Mouse (Mus musculus): ENCODE measurements at regions not wholly inside any gene's neighbourhood (a gene's known extent, or its start where the extent isn't known, plus 50 kb on each side); places are given as distances from the start of the nearest gene placed in this dataset.

DNA sequence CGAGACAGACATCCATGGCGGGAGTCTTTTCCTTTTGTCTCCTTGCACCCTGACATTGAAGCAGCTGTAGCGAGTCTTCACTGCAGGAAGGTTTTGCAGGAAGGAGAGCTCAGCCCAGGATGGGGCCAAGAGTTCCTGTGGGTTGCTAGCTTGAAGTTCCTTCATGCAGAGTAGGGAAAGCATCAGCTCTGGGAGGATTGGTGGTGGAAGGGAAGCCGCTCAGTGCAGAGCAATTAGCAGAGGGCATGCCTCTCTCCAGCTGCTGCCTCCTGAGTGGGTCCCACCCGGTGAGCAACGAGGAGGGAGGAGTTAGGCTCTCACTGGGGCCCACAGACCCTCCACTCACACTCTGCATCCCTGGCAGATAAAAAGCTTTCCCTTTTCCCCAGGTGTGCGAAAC, 298.9 kb downstream of the Slc4a3 start:
- Histone ChIP-seq H3K36me3 (replicated peaks; ENCODE audit: low read length) (no peaks in the 10 kb centered on the region), H3K4me3 (replicated peaks) (peak overlapping the region; percentile 21), H3K27me3 (replicated peaks) (no peaks in the 10 kb centered on the region), H3K9me3 (peaks cover 68% of the 10 kb centered on the region), H3K4me1 (no peaks in the 10 kb centered on the region)
- TF ChIP-seq GATA1 (IDR thresholded peaks at IDR 0.05; ENCODE audit: borderline replicate concordance, low read length): no peak

DNA sequence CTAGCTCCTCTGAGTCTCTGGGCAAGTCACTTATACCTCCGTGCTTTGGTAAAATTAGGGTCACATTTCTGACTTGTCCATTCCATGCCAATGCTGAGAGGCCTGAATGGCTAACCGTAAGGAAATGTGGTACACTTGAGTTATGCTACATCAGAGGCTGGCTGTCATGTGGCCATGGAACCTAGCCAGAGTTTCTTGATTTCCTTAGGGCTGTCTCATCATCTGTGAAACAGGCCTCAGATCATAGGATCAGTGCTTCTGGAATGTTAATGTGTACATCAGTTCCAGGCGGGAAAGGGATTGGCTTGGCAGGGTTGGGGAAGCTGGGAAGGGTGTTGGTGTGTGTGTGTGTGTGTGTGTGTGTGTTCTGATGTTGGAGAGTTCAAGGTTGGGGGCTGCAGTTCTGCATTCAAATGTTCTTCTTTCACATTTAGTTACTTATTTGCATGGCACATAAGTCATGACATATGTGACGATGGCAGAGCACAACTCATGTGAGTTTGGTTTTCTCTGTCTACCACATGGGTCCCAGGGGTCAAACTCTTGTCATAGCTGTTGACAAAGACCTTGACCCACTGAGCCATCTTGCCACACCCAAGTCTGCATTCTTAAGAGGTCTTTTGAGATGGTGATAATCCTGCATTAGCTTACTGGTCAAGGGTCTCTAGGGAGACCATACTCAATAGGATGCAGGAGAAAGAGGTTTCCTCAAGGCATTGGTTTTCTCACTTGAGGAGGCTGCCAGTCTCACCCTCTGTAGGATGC, 299.9 kb downstream of the Slc4a3 start:
- H3K9me3 ChIP-seq: peaks cover 61% of the 10 kb centered on the region
- no peak for TF ChIP-seq GATA1 (IDR thresholded peaks at IDR 0.05; ENCODE audit: borderline replicate concordance, low read length)
- no peak for TF ChIP-seq FLI1 (IDR thresholded peaks at IDR 0.05; ENCODE audit: low read length)
- H3K4me1 ChIP-seq: no peaks in the 10 kb centered on the region

DNA sequence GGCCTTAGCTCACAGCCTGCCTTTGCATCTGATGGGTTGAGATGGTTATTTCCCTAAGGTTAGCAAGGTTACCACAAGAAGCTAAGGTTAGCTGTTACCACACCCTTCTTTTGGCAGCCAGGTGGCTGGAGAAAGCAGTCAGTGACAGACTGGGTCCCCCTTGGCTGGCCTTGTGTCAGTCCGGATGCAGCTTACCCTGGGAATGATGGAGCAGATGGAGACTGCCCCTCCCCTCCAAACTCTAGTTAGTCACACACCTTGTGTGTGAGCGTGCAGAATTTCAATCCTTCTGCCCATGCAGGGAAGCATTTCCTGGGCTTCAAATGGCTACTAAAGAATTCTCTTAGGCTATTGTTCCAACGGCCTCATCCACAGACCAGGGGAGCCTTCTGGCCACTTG, 301.6 kb downstream of the Slc4a3 start:
- no peaks in the 10 kb centered on the region for H3K36me3 ChIP-seq (replicated peaks; ENCODE audit: low read length)
- H3K4me3 ChIP-seq (replicated peaks): no peak overlapping the region
- no peaks in the 10 kb centered on the region for H3K27me3 ChIP-seq (replicated peaks)
- H3K4me1 ChIP-seq: no peaks in the 10 kb centered on the region
- TF ChIP-seq FLI1 (IDR thresholded peaks at IDR 0.05; ENCODE audit: low read length): no peak
- no peak for TF ChIP-seq GATA1 (IDR thresholded peaks at IDR 0.05; ENCODE audit: borderline replicate concordance, low read length)
- H3K9me3 ChIP-seq: peaks cover 54% of the 10 kb centered on the region

More for the DNA sequence above, 299.9 kb downstream of the Slc4a3 start:
- Histone ChIP-seq H3K27me3 (replicated peaks) (no peaks in the 10 kb centered on the region), H3K4me3 (replicated peaks) (no peak overlapping the region), H3K36me3 (replicated peaks; ENCODE audit: low read length) (no peaks in the 10 kb centered on the region)

DNA sequence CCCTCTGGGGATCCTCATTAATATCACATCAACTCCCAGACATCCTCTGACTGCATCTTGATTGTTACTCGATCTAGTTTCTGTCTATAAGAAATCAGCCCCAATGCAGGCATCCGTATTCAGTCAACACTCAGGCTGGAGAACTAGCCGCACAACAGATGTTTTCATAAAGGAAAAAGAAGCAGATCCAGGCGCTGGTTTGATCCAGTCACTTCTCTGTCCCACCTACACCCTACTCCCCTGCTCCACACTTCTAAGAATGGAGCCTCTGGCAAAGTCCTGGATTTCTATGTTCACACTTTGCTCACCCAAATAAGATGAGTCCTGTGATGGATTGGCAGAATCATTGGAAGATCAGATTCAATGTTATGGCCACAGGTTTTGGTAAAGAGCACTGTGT, 302.4 kb downstream of the Slc4a3 start:
- peaks cover 51% of the 10 kb centered on the region for H3K9me3 ChIP-seq
- no peaks in the 10 kb centered on the region for H3K36me3 ChIP-seq (replicated peaks; ENCODE audit: low read length)
- TF ChIP-seq FLI1 (IDR thresholded peaks at IDR 0.05; ENCODE audit: low read length): no peak
- TF ChIP-seq GATA1 (IDR thresholded peaks at IDR 0.05; ENCODE audit: borderline replicate concordance, low read length): no peak
- H3K4me3 ChIP-seq (replicated peaks): no peak overlapping the region
- H3K27me3 ChIP-seq (replicated peaks): no peaks in the 10 kb centered on the region
- H3K4me1 ChIP-seq: no peaks in the 10 kb centered on the region

DNA sequence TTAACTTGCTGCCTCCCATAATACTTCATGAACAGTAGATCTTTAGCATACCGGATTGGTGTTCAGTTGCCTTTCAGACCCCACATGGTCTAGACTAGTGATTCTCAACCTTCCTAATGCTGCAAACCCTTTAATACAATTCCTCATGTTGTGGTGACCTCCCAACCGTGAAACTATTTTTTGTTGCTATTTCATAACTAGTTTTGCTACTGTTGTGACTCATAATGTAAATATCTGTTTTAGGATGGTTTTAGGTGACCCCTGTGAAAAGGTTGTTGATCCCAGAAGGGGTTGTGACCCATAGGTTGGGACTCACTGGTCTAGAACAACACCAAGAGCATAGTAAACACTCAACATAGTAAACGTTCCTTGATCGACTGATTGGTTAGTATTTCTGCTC, 304.1 kb downstream of the Slc4a3 start:
- Histone ChIP-seq H3K27me3 (replicated peaks) (no peaks in the 10 kb centered on the region), H3K4me1 (no peaks in the 10 kb centered on the region), H3K4me3 (replicated peaks) (no peak overlapping the region), H3K36me3 (replicated peaks; ENCODE audit: low read length) (no peaks in the 10 kb centered on the region), H3K9me3 (peaks cover 37% of the 10 kb centered on the region)
- no peak for TF ChIP-seq FLI1 (IDR thresholded peaks at IDR 0.05; ENCODE audit: low read length)
- no peak for TF ChIP-seq GATA1 (IDR thresholded peaks at IDR 0.05; ENCODE audit: borderline replicate concordance, low read length)

DNA sequence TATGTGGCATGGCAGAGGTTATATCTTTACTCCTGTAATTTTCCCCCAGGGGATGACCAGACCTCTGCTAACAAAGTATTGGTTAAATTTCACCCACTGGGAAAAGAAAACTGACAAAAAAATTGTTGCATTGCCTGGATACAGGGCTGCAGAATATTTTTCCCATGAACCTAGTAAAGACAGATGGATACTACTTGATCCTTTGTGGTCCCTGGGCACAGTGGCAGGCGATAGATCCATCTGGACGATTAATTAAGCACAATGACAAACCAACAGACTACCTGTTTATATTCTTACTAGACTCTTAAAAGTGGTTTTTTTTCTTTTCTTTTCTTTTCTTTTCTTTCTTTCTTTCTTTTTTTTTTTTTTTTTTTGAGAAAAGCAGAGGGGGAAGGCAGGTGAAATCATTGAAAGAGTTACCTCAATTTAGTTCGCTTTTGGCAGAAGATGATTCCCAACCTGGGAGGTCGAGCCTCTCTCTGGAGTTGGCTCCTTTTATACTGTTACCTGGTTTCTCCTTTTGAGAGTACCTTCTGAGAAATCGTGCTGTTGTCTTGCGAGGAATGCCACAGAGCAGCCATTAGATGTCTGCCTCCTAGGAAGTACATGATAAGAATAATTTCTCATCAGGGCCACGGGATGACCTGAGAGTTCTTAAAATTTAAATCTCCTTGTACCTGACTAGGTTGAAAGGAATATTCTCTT, 312.6 kb downstream of the Slc4a3 start:
- Histone ChIP-seq H3K4me3 (replicated peaks) (no peak overlapping the region), H3K27me3 (replicated peaks) (no peaks in the 10 kb centered on the region), H3K9me3 (peaks cover 7% of the 10 kb centered on the region; the same call in 1 of the 2 replicates), H3K4me1 (no peaks in the 10 kb centered on the region), H3K36me3 (replicated peaks; ENCODE audit: low read length) (no peaks in the 10 kb centered on the region)
- TF ChIP-seq GATA1 (IDR thresholded peaks at IDR 0.05; ENCODE audit: borderline replicate concordance, low read length) (no peak), FLI1 (IDR thresholded peaks at IDR 0.05; ENCODE audit: low read length) (no peak)

DNA sequence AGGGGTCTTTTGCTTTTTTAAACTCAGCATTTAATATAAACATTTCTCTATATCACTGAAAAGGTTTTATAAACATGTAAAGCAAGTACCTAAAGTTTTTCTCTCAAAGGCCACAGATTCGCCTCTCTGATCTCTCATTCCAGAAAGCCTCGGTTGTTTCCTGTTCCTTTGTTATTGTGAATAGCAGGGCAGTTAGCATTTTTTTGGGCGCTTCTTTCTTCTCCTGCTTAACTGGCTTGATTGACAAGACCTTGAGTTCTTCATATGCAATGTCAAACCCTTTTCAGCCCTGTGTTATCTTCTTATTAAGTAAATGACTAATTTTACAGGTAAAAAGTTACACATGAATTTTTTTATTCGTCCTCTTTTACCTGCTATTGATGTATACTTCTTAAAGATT, 316.7 kb downstream of the Slc4a3 start:
- no peak overlapping the region for H3K4me3 ChIP-seq (replicated peaks)
- H3K9me3 ChIP-seq: peaks cover 15% of the 10 kb centered on the region
- no peak for TF ChIP-seq FLI1 (IDR thresholded peaks at IDR 0.05; ENCODE audit: low read length)
- TF ChIP-seq GATA1 (IDR thresholded peaks at IDR 0.05; ENCODE audit: borderline replicate concordance, low read length): no peak
- no peaks in the 10 kb centered on the region for H3K36me3 ChIP-seq (replicated peaks; ENCODE audit: low read length)
- H3K4me1 ChIP-seq: no peaks in the 10 kb centered on the region
- H3K27me3 ChIP-seq (replicated peaks): no peaks in the 10 kb centered on the region

DNA sequence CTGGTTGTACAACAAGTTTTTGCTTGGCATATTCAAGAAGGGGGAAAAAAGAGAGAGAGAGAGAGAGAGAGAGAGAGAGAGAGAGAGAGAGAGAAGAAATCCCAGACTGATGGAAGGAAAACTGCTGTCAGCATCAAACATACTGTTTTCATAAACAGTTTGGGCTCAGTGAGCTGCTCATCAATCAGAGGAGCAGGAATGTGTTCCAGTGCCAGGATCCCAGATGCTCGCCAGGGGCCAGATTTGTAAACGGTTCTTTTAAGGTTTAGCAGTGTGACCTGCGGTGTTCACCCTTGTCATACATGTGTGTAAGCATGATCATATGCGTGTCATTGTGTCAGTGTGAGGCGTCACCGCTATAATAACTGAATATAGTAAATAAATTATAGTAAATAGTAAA, 320.5 kb downstream of the Slc4a3 start:
- H3K4me3 ChIP-seq (replicated peaks): no peak overlapping the region

DNA sequence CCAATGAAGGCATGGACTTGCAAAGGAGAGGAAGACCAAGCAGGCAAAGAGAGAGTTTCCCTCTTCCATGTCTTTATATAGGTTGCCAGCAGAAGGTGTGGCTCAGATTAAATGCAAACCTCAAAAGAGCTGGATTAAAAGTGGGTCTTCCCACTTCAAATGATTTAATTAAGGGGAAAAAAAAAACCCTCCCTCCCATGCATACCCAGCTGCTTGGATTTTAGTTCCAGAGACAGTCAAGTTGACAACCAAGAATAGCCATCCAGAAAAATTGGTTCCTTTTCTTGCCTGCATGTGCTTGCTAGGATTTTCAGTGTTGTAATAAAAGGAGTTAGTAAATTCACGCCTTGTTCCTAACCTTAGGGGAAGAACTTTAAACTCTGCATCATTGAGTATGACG, 323.3 kb downstream of the Slc4a3 start:
- H3K9me3 ChIP-seq: peaks cover 27% of the 10 kb centered on the region
- no peaks in the 10 kb centered on the region for H3K27me3 ChIP-seq (replicated peaks)
- H3K4me1 ChIP-seq: no peaks in the 10 kb centered on the region
- no peak overlapping the region for H3K4me3 ChIP-seq (replicated peaks)
- H3K36me3 ChIP-seq (replicated peaks; ENCODE audit: low read length): no peaks in the 10 kb centered on the region
- TF ChIP-seq GATA1 (IDR thresholded peaks at IDR 0.05; ENCODE audit: borderline replicate concordance, low read length) (no peak), FLI1 (IDR thresholded peaks at IDR 0.05; ENCODE audit: low read length) (no peak)

More for the DNA sequence above, 320.5 kb downstream of the Slc4a3 start:
- Histone ChIP-seq H3K36me3 (replicated peaks; ENCODE audit: low read length) (no peaks in the 10 kb centered on the region), H3K4me1 (no peaks in the 10 kb centered on the region), H3K9me3 (peaks cover 29% of the 10 kb centered on the region), H3K27me3 (replicated peaks) (no peaks in the 10 kb centered on the region)
- TF ChIP-seq GATA1 (IDR thresholded peaks at IDR 0.05; ENCODE audit: borderline replicate concordance, low read length) (no peak), FLI1 (IDR thresholded peaks at IDR 0.05; ENCODE audit: low read length) (no peak)

DNA sequence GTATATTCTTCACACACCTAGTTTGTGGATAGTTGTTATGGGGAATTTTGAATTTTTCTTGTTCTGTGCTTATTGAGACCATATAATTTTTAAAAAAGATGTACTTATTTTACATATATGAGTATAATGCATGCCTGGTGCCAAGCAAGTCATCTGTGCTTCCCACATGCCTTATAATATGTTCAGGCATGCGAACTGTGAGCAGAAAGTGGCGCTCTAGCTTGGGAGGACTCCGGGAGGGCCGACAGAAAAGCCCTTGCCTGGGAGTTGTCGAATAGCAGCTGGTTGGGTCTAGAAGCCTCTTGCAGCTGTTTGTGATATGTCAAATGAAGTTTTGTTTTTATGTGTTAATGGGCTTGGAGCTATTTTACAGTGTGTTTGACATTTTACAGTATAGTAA, 323.8 kb downstream of the Slc4a3 start:
- Histone ChIP-seq H3K4me1 (no peaks in the 10 kb centered on the region), H3K9me3 (peaks cover 27% of the 10 kb centered on the region)

More for the DNA sequence above, 323.8 kb downstream of the Slc4a3 start:
- no peaks in the 10 kb centered on the region for H3K27me3 ChIP-seq (replicated peaks)
- no peak overlapping the region for H3K4me3 ChIP-seq (replicated peaks)
- H3K36me3 ChIP-seq (replicated peaks; ENCODE audit: low read length): no peaks in the 10 kb centered on the region
- no peak for TF ChIP-seq GATA1 (IDR thresholded peaks at IDR 0.05; ENCODE audit: borderline replicate concordance, low read length)
- TF ChIP-seq FLI1 (IDR thresholded peaks at IDR 0.05; ENCODE audit: low read length): no peak
